Mouse (Mus musculus): ENCODE data around the gene Ntn1. TPM values are rescaled to one million over a fixed set of nuclear protein-coding genes. Genes with fewer than 3 reads are reported as not detected.

The Ntn1 gene
- total RNA-seq, 1 experiment from 2014 or later, result not detected

- ATAC-seq (replicated peaks in 1 of 2; ENCODE audit: insufficient read depth in 1 of 2, low FRiP score in 2 of 2, low TSS enrichment in 1 of 2, low read depth in 1 of 2, poor library complexity in 2 of 2, severe bottlenecking in 2 of 2), result peak; percentile 59 to 78
Observed at GRCm38 (mm10) chr11:68261162-68261892, 139.3 kb downstream of the Ntn1 start.

GRCm38 (mm10) chr11:68260399-68260798 is 140.2 kb downstream of the Ntn1 start:
- no peak for ATAC-seq (replicated peaks in 1 of 2; ENCODE audit: insufficient read depth in 1 of 2, low FRiP score in 2 of 2, low TSS enrichment in 1 of 2, low read depth in 1 of 2, poor library complexity in 2 of 2, severe bottlenecking in 2 of 2)

- no peak for ATAC-seq (replicated peaks in 1 of 2; ENCODE audit: insufficient read depth in 1 of 2, low FRiP score in 2 of 2, low TSS enrichment in 1 of 2, low read depth in 1 of 2, poor library complexity in 2 of 2, severe bottlenecking in 2 of 2)
Observed at GRCm38 (mm10) chr11:68258498-68258897, 142.1 kb downstream of the Ntn1 start.

- ATAC-seq (replicated peaks in 1 of 2; ENCODE audit: insufficient read depth in 1 of 2, low FRiP score in 2 of 2, low TSS enrichment in 1 of 2, low read depth in 1 of 2, poor library complexity in 2 of 2, severe bottlenecking in 2 of 2), result peak; percentile 68 to 70
Observed at GRCm38 (mm10) chr11:68253531-68253930, 147.1 kb downstream of the Ntn1 start.

- no peak for ATAC-seq (replicated peaks in 1 of 2; ENCODE audit: insufficient read depth in 1 of 2, low FRiP score in 2 of 2, low TSS enrichment in 1 of 2, low read depth in 1 of 2, poor library complexity in 2 of 2, severe bottlenecking in 2 of 2)
Observed at GRCm38 (mm10) chr11:68250106-68250505, 150.5 kb downstream of the Ntn1 start.

GRCm38 (mm10) chr11:68247897-68248296 is 152.7 kb downstream of the Ntn1 start:
- no peak for ATAC-seq (replicated peaks in 1 of 2; ENCODE audit: insufficient read depth in 1 of 2, low FRiP score in 2 of 2, low TSS enrichment in 1 of 2, low read depth in 1 of 2, poor library complexity in 2 of 2, severe bottlenecking in 2 of 2)

GRCm38 (mm10) chr11:68244992-68245261 is 155.7 kb downstream of the Ntn1 start:
- ATAC-seq (replicated peaks in 1 of 2; ENCODE audit: insufficient read depth in 1 of 2, low FRiP score in 2 of 2, low TSS enrichment in 1 of 2, low read depth in 1 of 2, poor library complexity in 2 of 2, severe bottlenecking in 2 of 2), result no peak

GRCm38 (mm10) chr11:68244254-68244991 is 156.2 kb downstream of the Ntn1 start:
- no peak for ATAC-seq (replicated peaks in 1 of 2; ENCODE audit: insufficient read depth in 1 of 2, low FRiP score in 2 of 2, low TSS enrichment in 1 of 2, low read depth in 1 of 2, poor library complexity in 2 of 2, severe bottlenecking in 2 of 2)

GRCm38 (mm10) chr11:68239756-68240155 is 160.9 kb downstream of the Ntn1 start:
- no peak for ATAC-seq (replicated peaks in 1 of 2; ENCODE audit: insufficient read depth in 1 of 2, low FRiP score in 2 of 2, low TSS enrichment in 1 of 2, low read depth in 1 of 2, poor library complexity in 2 of 2, severe bottlenecking in 2 of 2)

- no peak for ATAC-seq (replicated peaks in 1 of 2; ENCODE audit: insufficient read depth in 1 of 2, low FRiP score in 2 of 2, low TSS enrichment in 1 of 2, low read depth in 1 of 2, poor library complexity in 2 of 2, severe bottlenecking in 2 of 2)
Observed at GRCm38 (mm10) chr11:68233469-68233965, 167.1 kb downstream of the Ntn1 start.

GRCm38 (mm10) chr11:68231558-68231957 is 169.1 kb downstream of the Ntn1 start:
- no peak for ATAC-seq (replicated peaks in 1 of 2; ENCODE audit: insufficient read depth in 1 of 2, low FRiP score in 2 of 2, low TSS enrichment in 1 of 2, low read depth in 1 of 2, poor library complexity in 2 of 2, severe bottlenecking in 2 of 2)

- ATAC-seq (replicated peaks in 1 of 2; ENCODE audit: insufficient read depth in 1 of 2, low FRiP score in 2 of 2, low TSS enrichment in 1 of 2, low read depth in 1 of 2, poor library complexity in 2 of 2, severe bottlenecking in 2 of 2), result no peak
Observed at GRCm38 (mm10) chr11:68228941-68229665, 171.5 kb downstream of the Ntn1 start.

- no peak for ATAC-seq (replicated peaks in 1 of 2; ENCODE audit: insufficient read depth in 1 of 2, low FRiP score in 2 of 2, low TSS enrichment in 1 of 2, low read depth in 1 of 2, poor library complexity in 2 of 2, severe bottlenecking in 2 of 2)
Observed at GRCm38 (mm10) chr11:68227837-68228236, 172.8 kb downstream of the Ntn1 start.

- ATAC-seq (replicated peaks in 1 of 2; ENCODE audit: insufficient read depth in 1 of 2, low FRiP score in 2 of 2, low TSS enrichment in 1 of 2, low read depth in 1 of 2, poor library complexity in 2 of 2, severe bottlenecking in 2 of 2), result no peak
Observed at GRCm38 (mm10) chr11:68226654-68227057, 174.0 kb downstream of the Ntn1 start.

- no peak for ATAC-seq (replicated peaks in 1 of 2; ENCODE audit: insufficient read depth in 1 of 2, low FRiP score in 2 of 2, low TSS enrichment in 1 of 2, low read depth in 1 of 2, poor library complexity in 2 of 2, severe bottlenecking in 2 of 2)
Observed at GRCm38 (mm10) chr11:68223143-68223542, 177.5 kb downstream of the Ntn1 start.

- no peak; a peak in 1 of 4 replicates for ATAC-seq (replicated peaks in 1 of 2; ENCODE audit: insufficient read depth in 1 of 2, low FRiP score in 2 of 2, low TSS enrichment in 1 of 2, low read depth in 1 of 2, poor library complexity in 2 of 2, severe bottlenecking in 2 of 2)
Observed at GRCm38 (mm10) chr11:68222209-68222608, 178.4 kb downstream of the Ntn1 start.

- ATAC-seq (replicated peaks in 1 of 2; ENCODE audit: insufficient read depth in 1 of 2, low FRiP score in 2 of 2, low TSS enrichment in 1 of 2, low read depth in 1 of 2, poor library complexity in 2 of 2, severe bottlenecking in 2 of 2), result no peak
Observed at GRCm38 (mm10) chr11:68220733-68221132, 179.9 kb downstream of the Ntn1 start.

GRCm38 (mm10) chr11:68216041-68216440 is 184.6 kb downstream of the Ntn1 start:
- ATAC-seq (replicated peaks in 1 of 2; ENCODE audit: insufficient read depth in 1 of 2, low FRiP score in 2 of 2, low TSS enrichment in 1 of 2, low read depth in 1 of 2, poor library complexity in 2 of 2, severe bottlenecking in 2 of 2), result no peak
